Mouse (Mus musculus) CH12F3 (cell line): ENCODE data around the gene Cxcr4.
"Not testable (repeated sequence)": the region's sequence is repeated elsewhere in the genome, so short reads cannot be mapped to it uniquely, and the experiment has no call there.

Source experiments
- in situ Hi-C: fragments of 300-500 bp; cut with MboI; formaldehyde crosslinking; loops from 2 replicates; pipeline ENCODE4 v1.14.3; 2020; ENCODE audit warnings: low sequenced_read_pairs

Cxcr4 gene

DNA sequence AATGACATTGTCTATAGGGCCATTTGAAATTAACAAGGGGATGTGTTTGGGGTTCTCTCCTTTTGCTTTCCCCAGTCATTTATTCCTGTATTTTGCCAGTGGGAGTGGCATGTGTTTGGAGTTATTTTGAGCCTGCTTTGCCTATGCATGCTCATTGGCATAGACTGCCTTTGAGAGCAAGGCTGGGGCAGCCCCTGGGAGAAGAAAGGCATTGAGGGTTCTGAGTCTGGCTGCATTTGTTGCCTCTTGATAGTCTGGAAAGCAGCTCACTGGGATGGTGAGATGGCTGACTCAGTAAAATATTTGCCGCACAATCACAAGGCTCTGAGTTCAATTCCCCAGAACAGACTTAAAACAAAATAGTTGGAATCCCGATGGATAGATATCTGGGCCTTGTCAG is 8.5 kb upstream of the Cxcr4 start:
- in situ Hi-C loops: no loop called here

DNA sequence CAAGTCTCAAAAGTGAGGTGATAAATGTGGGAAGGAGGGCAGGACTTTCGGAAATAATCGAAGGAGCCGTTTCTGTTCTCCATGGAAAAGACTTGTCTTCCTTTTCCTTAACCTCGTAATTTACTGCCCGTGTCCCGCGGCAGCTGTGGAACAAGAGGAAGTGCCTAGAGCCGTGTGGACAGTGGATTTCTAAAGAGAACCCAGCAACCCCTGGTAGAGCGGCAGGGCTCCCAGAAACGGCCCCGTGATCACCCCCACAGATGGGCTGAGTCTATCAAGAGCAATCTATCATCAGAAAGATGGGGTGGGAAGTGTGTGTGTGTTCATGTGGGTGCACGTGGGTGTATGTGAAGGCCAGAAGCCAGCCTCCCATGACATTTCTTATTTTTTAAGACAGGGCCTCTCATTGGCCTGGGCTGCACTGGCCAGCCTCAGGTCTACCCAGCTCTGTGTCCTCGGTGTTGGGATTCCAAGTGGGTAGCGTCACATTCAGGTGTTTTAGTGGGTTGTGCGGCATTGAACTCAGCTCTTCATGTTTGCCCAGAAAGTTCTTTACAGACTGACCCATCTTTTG is 5.2 kb upstream of the Cxcr4 start:
- in situ Hi-C loops: loop anchor here (10.0 kb wide), 1 partner anchor 228 kb away; no protein-coding TSS in a partner anchor

DNA sequence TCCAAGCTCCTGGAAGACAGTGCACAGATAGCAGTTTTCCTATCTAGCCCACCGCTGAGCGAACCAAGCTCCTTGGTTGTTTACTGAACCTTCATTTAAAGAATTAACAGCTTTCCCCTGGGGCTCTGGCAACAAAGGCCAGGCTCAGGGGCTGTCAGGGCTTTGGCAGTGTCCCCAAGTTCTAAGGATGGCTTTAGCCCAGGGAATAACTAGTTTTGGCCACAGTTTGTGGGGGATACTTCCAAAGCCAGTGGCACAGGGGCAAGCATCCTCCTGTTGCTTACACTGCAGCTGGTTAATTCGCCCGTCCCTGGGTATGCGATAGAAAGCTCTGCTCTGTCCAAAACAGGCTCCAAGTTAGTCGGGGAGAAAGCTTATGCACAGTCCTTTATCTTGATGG is 3.4 kb upstream of the Cxcr4 start:
- in situ Hi-C loops: loop anchor here (10.0 kb wide), 1 partner anchor 229 kb away; no protein-coding TSS in a partner anchor

DNA sequence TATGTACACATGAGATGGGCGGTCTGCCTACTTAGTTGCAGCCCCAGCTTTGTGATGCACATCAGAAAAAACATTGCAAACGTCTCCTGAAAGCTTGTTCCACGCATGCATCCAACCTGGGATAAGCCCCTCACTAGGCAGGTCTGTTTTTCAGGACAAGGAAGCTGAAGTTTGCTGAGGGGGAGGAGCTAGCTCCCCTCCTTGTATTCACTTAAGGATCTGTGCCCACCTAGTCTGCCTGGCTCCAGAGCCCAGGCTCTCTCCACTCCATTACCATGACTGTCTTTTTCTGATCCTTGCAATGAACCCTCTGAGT is 3.0 kb upstream of the Cxcr4 start:
- in situ Hi-C loops: loop anchor here (10.0 kb wide), 1 partner anchor 230 kb away; no protein-coding TSS in a partner anchor

DNA sequence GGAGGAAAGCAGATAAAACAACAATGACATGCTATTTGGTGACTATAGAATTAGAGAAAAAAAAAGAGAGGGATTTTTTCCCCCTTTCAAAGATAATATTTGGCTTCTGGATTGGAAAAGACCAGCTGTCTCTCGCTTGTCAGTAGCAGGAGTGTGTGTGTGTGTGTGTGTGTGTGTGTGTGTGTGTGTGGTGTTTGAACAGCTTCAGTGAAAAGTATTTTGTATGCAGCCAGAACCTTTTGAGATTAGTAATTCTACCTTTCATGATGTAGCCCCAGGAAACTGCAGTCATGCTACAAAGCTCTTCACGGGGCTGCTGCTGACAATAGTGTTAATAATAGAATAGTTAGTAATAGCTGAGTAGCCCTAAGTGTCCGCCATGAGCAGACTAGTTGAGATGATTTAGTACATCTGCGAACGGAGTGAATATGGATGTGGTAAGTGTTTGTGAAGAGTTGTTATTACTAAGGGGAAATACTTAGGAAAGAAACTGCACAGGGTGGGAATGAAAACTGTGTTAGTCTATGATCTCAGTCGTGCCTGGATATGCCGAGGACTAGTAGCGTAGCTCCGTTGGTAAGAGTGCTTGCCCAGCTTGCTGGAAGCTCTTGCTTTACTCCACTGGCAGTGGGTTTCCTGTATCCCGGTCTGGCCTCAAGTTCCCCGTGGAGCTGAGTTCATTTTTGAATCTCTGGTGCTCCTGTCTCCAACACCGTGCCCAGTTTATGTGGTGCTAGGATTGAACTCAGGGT is 2.4 kb upstream of the Cxcr4 start:
- in situ Hi-C loops: loop anchor here (10.0 kb wide), 1 partner anchor 230 kb away; no protein-coding TSS in a partner anchor

DNA sequence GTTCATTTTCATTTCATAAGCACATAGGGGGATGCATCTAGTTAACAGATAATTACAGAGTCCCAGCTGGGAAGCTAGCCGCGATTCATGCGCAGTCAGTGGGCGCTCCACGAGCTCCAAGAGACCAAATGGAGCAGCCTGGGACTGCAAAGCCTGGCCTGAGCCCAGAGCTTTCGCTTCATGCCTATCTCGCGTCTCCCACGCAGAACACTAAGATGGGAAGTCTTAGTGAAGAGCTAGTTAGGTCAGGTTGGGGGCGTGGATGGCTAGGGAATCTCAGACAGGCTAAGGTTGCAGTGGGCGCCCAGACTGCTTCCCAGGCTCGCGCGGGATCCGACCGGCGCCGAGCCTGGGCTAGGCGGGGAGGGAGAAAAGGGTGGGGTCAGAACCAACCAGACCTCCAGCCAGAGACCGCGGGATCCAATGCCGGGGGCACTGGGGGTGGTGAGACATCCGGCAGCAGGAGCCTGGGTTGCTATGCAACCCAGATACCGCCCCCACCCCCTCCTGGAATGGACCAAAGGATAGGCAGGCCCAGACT is 938 bp upstream of the Cxcr4 start:
- in situ Hi-C loops: loop anchor here (10.0 kb wide), 1 partner anchor 232 kb away; no protein-coding TSS in a partner anchor

DNA sequence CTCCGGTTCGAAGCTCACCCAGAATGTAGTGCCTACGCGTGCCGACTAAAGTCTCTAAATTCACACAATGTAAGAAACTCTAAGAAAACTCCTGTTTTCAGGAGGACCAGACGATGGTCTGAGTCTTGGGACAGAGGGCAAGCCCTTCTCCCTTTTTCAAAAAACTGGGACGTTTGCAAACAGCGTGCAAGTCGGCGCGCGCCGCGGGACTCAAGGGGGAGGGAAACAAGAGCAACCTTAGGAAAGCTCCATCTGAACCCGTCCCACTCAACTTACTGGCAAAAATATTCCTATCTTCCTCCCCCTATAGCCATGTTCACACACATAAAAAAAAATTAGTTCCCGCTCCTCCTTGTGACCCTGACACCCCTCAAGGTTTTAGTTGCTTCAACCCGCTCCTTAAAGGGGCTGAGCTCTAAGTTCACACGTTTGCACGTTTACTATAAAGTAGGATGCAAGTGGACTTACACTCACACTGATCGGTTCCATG is 327 bp downstream of the Cxcr4 start:
- in situ Hi-C loops: loop anchor here (10.0 kb wide), 1 partner anchor 233 kb away; no protein-coding TSS in a partner anchor

DNA sequence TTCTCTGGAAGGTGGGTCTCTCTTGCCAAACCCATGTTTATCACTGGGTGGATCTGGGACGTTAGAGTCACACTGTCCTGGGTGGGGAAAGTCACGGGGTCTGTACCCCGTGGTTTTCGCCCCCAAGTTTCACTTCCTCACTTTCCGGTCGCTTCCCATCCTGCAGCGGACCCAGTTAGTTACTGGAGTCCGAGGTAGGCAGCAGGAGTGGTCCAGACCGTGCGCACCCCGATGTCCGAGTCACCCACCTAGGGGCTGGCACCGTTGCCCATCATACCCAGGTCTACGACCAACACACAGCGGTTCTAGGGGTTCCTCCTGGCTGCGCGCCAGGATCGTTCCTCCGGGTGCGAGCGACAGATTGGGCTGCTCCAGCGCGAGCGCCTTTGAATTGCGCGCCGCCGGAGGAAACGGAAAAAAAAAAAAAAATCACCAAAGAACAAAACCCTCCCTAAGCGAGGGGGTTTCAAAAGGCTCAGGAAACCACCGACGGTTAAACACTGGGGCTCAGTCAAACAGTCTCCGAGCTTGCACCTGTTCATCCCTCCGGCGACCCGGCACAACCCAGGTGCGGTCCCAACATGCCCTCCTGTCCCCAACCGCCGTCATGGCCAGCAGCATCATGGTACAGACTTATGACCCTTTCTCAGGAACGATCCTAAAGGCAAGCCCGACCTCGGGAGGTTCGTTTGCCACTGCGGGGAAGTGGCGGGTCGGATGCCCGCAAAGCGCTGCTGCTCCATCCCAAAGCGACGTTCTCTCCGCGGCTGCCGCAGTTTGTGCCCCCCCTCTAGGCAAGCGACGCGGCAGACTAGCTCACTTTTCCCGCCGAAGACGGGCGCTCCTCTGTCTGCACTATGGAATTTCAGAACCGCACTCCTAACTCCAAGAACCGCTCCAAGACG is 1.0 kb downstream of the Cxcr4 start:
- in situ Hi-C loops: loop anchor here (10.0 kb wide), 1 partner anchor 234 kb away; no protein-coding TSS in a partner anchor

DNA sequence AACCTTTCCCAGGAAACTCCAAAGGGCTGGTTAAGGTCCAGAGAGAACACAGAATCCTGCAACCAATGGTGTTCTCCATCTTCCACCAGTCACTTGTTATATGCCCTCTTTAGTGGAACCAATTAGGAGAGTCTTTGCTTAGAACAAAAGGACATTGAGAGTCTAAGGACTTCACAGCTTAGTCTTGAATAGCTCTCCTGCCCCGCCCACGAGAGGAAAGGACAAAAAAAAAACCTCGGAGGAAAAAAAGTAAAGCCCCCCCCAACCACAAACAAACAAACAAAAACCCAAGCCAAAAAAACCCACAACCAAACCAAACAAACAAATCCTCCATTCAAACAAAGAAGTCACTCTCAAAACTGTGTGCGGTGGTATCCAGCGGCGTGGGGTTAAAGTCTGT is 2.1 kb downstream of the Cxcr4 start:
- in situ Hi-C loops: loop anchor here (10.0 kb wide), 1 partner anchor 235 kb away; no protein-coding TSS in a partner anchor

DNA sequence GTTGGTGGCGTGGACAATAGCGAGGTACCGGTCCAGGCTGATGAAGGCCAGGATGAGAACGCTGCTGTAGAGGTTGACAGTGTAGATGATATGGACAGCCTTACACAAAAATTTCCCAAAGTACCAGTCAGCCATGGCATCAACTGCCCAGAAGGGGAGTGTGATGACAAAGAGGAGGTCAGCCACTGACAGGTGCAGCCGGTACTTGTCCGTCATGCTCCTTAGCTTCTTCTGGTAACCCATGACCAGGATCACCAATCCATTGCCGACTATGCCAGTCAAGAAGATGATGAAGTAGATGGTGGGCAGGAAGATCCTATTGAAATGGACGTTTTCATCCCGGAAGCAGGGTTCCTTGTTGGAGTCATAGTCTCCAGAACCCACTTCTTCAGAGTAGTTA is 2.6 kb downstream of the Cxcr4 start:
- in situ Hi-C loops: no loop called here

DNA sequence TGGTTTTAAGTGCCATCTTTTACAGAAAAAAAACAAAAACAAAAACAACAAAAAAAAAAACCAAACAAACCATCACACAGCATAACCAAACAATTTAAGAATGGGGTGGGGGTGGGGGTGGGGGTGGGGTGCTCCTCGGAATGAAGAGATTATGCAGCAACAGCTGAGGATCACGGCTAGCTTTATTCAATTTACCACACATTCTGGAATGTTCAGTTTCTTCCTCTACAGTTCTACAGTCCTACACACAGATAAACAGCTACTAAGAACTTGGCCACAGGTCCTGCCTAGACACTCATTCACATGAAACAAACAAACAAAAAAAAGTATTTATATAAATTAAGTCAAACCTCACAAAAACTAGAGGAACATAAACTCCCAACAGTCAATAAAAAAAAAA is 3.8 kb downstream of the Cxcr4 start:
- in situ Hi-C loops: no loop called here

DNA sequence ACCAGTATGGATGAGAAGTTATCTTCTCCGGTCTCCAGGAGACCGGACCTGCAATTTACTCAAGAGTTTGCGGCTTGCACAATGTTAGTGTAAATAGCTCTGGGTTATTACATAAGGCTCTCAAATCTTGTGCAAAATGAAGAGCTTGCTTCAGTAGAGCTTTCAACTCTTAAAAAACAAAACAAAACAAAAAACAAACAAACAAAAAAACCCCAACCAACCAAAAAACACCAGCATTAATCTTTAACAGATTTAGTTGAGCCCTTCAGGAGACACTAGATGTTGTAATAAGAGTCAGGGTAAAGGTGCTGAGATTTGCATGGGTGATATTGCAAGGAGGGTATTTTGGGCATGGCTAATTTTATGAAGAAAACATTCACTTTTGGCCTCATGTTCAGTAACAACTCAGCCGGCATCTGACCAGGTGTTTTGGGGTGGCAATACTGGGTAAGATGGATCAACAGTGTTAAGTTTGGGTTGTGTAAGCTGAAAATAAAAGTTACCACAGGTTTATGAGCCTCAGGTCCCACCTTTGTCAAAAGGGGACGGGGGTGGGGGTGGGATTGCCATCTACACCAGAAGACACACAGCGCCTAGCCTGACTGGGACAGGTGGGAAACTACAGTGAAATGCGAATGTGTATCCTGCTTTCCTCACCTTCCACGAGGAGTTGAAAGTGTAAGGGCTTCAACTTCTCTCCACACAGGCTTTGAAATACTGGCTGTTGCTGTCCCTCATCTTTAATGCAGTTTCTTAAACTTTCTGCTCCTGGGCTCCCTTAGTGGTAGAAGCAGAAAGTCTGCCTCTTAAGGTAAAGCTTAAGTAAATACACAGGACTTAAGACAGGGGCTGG is 4.9 kb downstream of the Cxcr4 start:
- in situ Hi-C loops: no loop called here

DNA sequence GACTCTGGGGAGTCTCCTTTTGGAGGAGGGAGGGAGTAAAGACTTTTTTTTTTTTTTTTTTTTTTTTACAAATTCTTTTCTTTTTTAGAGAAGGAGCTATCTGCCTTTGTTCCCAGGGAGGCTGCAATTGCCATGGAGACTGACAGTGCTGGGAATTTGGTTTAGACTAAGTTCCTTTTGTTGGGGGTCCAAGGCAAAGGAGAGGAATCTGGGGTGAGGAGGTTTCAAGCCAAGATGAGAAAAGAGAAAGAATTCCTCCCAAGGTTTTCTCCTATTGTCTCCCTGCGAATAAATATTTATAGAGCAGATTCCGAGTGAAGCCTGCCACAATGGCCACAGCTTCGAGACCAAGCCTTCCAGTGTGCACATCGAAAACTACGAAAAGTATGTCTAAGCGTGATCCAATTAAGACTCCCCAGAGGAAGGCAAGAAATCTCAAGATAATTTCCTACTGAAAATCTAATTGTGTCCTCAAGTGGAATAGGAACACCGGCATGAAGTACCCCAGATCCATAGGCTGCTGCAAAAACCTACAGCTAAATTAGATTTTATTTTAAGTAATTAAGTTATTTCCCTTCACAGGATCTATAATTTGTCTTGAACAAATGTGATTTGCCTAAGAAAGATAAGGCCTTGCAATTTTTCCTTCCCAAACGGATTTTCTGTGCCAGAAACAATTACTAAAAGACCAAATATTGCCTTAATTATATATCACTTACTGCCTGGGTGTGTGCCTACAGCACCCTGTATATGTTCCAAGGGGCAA is 5.7 kb downstream of the Cxcr4 start:
- in situ Hi-C loops: no loop called here

DNA sequence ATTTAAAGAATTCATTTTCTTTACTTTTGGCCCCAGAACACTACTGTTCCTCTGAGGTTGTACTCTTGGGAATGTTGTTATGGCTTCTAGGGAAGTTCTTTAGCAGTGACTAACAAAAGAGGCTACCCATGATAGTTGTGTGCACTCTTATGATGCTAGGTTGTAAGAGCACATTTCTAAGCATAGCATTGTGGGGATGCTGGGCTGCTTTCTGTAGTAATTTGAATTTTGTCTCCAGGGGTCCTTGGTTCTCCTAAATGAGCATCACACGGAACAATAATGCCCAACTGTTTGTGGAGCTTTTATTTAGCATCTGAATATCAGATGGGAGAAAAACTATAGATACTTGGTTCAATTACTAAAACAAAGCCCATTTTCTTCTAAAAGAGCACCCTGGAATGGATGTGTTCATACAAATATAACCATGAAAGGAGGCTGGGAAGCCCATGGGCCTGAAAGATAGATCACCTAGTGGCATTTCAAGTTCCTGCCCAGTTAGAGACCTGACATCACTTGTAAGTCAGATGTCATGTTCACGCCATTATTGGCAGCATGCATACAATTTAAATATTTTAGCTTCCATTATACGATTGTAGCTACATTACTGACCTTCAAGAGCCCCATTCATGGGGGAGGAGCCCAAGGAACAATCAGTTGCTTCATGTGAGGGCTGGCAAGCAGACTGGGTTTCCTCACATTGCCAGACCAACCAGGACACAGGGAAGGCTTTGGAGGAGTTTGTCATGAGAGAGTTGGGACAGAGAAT is 6.5 kb downstream of the Cxcr4 start:
- in situ Hi-C loops: no loop called here

DNA sequence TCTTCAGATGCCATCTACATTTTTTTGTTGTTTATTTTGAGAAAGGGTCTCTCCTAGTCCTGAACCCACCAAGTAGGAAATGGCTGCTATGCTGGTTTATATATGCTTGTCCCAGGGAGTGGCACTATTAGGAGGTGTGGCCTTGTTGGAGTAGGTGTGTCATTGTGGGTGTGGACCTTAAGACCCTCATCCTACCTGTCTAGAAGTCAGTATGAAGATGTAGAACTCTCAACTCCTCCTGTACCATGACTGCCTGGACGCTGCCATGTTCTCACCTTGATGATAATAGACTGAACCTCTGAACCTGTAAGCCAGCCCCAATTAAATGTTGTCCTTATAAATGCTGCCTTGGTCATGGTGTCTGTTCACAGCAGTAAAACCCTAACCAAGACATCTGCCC is 7.4 kb downstream of the Cxcr4 start:
- in situ Hi-C loops: not testable (repeated sequence)

DNA sequence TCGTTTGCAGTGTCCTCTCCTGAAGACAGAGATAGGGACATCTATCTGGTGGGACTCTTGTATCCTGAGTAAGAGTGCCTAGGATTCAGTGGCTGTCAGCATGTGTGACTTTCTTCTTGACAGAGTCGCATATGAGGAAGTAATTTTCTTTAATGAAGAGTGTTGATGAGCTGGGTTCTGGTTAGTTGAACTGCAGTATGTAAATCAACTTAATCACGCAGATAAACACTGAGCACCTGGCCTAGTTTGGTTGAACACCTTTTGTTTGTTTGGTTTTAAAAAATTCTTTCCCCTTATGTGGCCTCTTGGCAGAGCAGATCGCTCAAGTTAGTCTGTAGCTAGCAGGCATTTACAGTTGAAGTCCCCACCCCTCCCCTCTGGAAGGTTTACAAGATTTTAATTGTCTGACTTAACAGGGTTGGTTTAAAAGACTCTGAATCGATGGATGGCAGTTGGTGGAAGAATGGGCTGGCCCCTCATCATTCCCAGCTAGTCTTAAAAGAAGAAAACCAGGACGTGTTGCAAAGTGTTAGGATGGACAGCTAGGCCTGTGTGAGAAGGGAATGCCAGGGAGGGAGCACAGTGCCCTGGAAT is 8.7 kb downstream of the Cxcr4 start:
- in situ Hi-C loops: no loop called here

DNA sequence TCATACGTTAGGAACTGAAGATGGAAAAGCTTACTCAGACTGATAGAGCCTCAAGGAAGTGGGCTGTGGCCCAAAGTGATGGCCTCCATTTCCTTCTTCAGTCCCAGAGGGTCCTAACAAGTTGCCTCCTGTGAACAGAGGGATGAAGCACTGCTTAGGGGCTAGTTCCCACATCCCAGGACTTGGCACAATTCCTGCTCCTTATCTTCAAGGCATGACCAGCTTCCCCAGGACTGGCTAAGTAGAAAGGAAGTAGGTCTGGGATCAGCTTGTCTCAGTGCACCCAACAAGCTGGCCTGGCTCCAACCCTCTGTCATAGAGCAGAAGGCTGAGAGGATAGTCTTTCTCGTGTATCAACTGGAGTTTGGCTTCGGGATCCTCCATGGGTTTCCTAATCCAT is 11.8 kb downstream of the Cxcr4 start:
- in situ Hi-C loops: no loop called here

DNA sequence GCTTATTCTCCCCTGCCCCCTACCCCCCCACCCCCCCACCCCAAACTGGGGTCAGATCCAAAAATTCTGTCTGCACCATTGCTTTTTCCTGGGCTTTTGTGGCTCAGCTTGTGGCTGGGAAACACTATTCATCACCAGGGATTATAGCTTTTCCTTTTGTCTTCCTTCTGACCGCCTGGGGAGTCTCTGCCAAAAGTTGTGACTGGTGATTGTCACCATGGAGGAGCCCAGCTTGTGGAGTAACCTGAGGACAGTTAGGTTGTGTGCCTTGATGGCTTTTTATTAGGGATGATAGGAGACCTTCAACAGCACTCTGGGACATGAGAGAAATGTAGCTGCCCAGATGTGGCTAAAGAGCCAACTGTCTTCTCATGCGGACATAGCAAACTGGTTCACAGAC is 13.6 kb downstream of the Cxcr4 start:
- in situ Hi-C loops: no loop called here
